Mouse (Mus musculus) megakaryocyte-erythroid progenitor cell, adult 5-6 weeks (primary cell): Measurements from ENCODE around the gene Brms1. TPM values are rescaled to one million over a fixed set of nuclear protein-coding genes. Genes with fewer than 3 reads are reported as not detected.
A peak's percentile ranks its signal among the peaks of the same experiment; 100 is the strongest.

ENCODE experiments used
- ATAC-seq: replicated peaks from 2 replicates; pipeline ENCODE4 v1.8.0; 2016; ENCODE audit warnings: mild to moderate bottlenecking, inconsistent platforms; ENCODE audit not compliant: severe bottlenecking, poor library complexity, low FRiP score, low TSS enrichment
- total RNA-seq, 2 experiments: library from RNA; stranded (forward) in 1 of 2; stranded (reverse) in 1 of 2; fragments of 200-1000, 215-1000 nt in 1 of 2; fragments of >200 nt in 1 of 2; fragmentation: Nextera tagmentation in 1 of 2; gene quantifications; 2 replicates each; pipeline ENCODE4 v1.2.3; 2014 to 2017

Gene Brms1
- total RNA-seq, 2 experiments from 2014 or later = 30.3 to 37.1 TPM

- no peak for ATAC-seq
These were observed 19.5 kb downstream of the Brms1 start for GRCm38 (mm10) chr19:5060365-5061330.

GRCm38 (mm10) chr19:5062041-5062440 lies 20.9 kb downstream of the Brms1 start:
- no peak for ATAC-seq

GRCm38 (mm10) chr19:5062446-5062845 lies 21.3 kb downstream of the Brms1 start:
- ATAC-seq = no peak

- no peak for ATAC-seq
These were observed 23.9 kb downstream of the Brms1 start for GRCm38 (mm10) chr19:5065104-5065503.

- ATAC-seq = peak; percentile 89
These were observed 26.1 kb downstream of the Brms1 start for GRCm38 (mm10) chr19:5067040-5067799.

GRCm38 (mm10) chr19:5067867-5068569 lies 26.9 kb downstream of the Brms1 start, which contains the start of gene Cd248:
Cd248 (plus strand) TSS chr19:5068078.
- ATAC-seq = no peak

- no peak for ATAC-seq
These were observed 27.5 kb downstream of the Brms1 start for GRCm38 (mm10) chr19:5068570-5069234.

- ATAC-seq = no peak
These were observed 28.3 kb downstream of the Brms1 start for GRCm38 (mm10) chr19:5069486-5069885.

- no peak for ATAC-seq
These were observed 28.8 kb downstream of the Brms1 start for GRCm38 (mm10) chr19:5069978-5070377.

GRCm38 (mm10) chr19:5071077-5071476 lies 29.9 kb downstream of the Brms1 start:
- ATAC-seq = no peak

- ATAC-seq = peak; percentile 72
These were observed 30.6 kb downstream of the Brms1 start for GRCm38 (mm10) chr19:5071545-5072369.

GRCm38 (mm10) chr19:5072389-5073019 lies 31.4 kb downstream of the Brms1 start:
- no peak for ATAC-seq

GRCm38 (mm10) chr19:5073028-5073427 lies 31.9 kb downstream of the Brms1 start:
- ATAC-seq = no peak

- ATAC-seq = no peak
These were observed 32.4 kb downstream of the Brms1 start for GRCm38 (mm10) chr19:5073518-5073917.

- ATAC-seq = no peak
These were observed 38.1 kb downstream of the Brms1 start for GRCm38 (mm10) chr19:5079279-5079678.

- ATAC-seq = no peak
These were observed 40.9 kb downstream of the Brms1 start for GRCm38 (mm10) chr19:5082005-5082404.

GRCm38 (mm10) chr19:5082596-5082995 lies 41.4 kb downstream of the Brms1 start:
- ATAC-seq = no peak
